Mouse (Mus musculus) ovary, postnatal 14 days (tissue): ENCODE measurements around the gene Mrpl54.
"Not testable (repeated sequence)": the region's sequence is repeated elsewhere in the genome, so short reads cannot be mapped to it uniquely, and the experiment has no call there.

Source experiments
- DNase-seq: peaks from one replicate; pipeline ENCODE4 v3.0.0; 2022; ENCODE audit warnings: low spot score

The Mrpl54 gene

GRCm38 (mm10) chr10:81223731-81224130, 43.0 kb downstream of the Mrpl54 start:
- not testable (repeated sequence) for DNase-seq

- DNase-seq: no peak
Observed at GRCm38 (mm10) chr10:81221402-81222015, 45.2 kb downstream of the Mrpl54 start.

- DNase-seq: peak; percentile 67
Observed at GRCm38 (mm10) chr10:81217964-81218363, 48.8 kb downstream of the Mrpl54 start.

GRCm38 (mm10) chr10:81217267-81217666, 49.5 kb downstream of the Mrpl54 start:
- DNase-seq: not testable (repeated sequence)

GRCm38 (mm10) chr10:81216810-81217209, 49.9 kb downstream of the Mrpl54 start:
- no peak for DNase-seq

GRCm38 (mm10) chr10:81216260-81216659, 50.5 kb downstream of the Mrpl54 start:
- no peak for DNase-seq
